Mouse (Mus musculus): ENCODE results near the gene Hspa1b.

Gene Hspa1b

GRCm38 (mm10) chr17:34931061-34931734, 27.8 kb downstream of the Hspa1b start, which contains the start of gene Neu1:
Gene Neu1 (plus strand): TSS chr17:34931253.
- peak; percentile 96 to 99 for DNase-seq (ENCODE audit: low spot score in 2 of 2)

GRCm38 (mm10) chr17:34928841-34929240, 30.2 kb downstream of the Hspa1b start:
- DNase-seq (ENCODE audit: low spot score in 2 of 2) = no peak

- no peak for DNase-seq (ENCODE audit: low spot score in 2 of 2)
Measured at GRCm38 (mm10) chr17:34927306-34928019, 31.6 kb downstream of the Hspa1b start.

- DNase-seq (ENCODE audit: low spot score in 2 of 2) = no peak
Measured at GRCm38 (mm10) chr17:34924258-34924657, 34.8 kb downstream of the Hspa1b start.

- DNase-seq (ENCODE audit: low spot score in 2 of 2) = no peak
Measured at GRCm38 (mm10) chr17:34922939-34923338, 36.1 kb downstream of the Hspa1b start.

GRCm38 (mm10) chr17:34917188-34917587, 41.9 kb downstream of the Hspa1b start:
- no peak for DNase-seq (ENCODE audit: low spot score in 2 of 2)

GRCm38 (mm10) chr17:34916316-34916715, 42.7 kb downstream of the Hspa1b start:
- DNase-seq (ENCODE audit: low spot score in 2 of 2) = no peak

- DNase-seq (ENCODE audit: low spot score in 2 of 2) = peak in 1 of 2 experiments; percentile 44
Measured at GRCm38 (mm10) chr17:34915410-34915831, 43.6 kb downstream of the Hspa1b start.

- no peak for DNase-seq (ENCODE audit: low spot score in 2 of 2)
Measured at GRCm38 (mm10) chr17:34913930-34914665, 44.9 kb downstream of the Hspa1b start, which contains the start of gene Slc44a4. Gene Slc44a4 (plus strand): TSS chr17:34914466.

GRCm38 (mm10) chr17:34911945-34912351, 47.1 kb downstream of the Hspa1b start:
- peak; percentile 71 to 76 for DNase-seq (ENCODE audit: low spot score in 2 of 2)

GRCm38 (mm10) chr17:34910982-34911381, 48.1 kb downstream of the Hspa1b start:
- no peak for DNase-seq (ENCODE audit: low spot score in 2 of 2)

All from urinary bladder, postnatal 36 days (tissue).